Mouse (Mus musculus) midbrain, embryonic 15.5 days (tissue): ENCODE results near the gene Prr15l. TPM values are rescaled to one million over a fixed set of nuclear protein-coding genes. Genes with fewer than 3 reads are reported as not detected.

Experiments used
- ATAC-seq: fragments of 200-750 bp; cut with Nextera tagmentation; replicated peaks from 2 replicates; pipeline ENCODE4 v1.8.0; 2017; ENCODE audit warnings: moderate TSS enrichment
- H3K27ac ChIP-seq: fragments of 300-500 bp; sonication (generic); 2 replicates; pipeline ENCODE4 v1.5.1; 2015; ENCODE audit warnings: mild to moderate bottlenecking, inconsistent platforms
- H3K27me3 ChIP-seq: fragments of 300-500 bp; sonication (generic); replicated peaks from 2 replicates; pipeline ENCODE4 v1.6.1; 2015; ENCODE audit warnings: inconsistent platforms
- H3K36me3 ChIP-seq: fragments of 300-500 bp; sonication (generic); replicated peaks from 2 replicates; pipeline ENCODE4 v1.6.1; 2015; ENCODE audit warnings: inconsistent platforms
- H3K4me1 ChIP-seq: fragments of 300-500 bp; sonication (generic); 2 replicates; pipeline ENCODE4 v1.6.1; 2015; ENCODE audit warnings: inconsistent platforms
- H3K4me2 ChIP-seq: fragments of 300-500 bp; sonication (generic); 2 replicates; pipeline ENCODE4 v1.6.1; 2015; ENCODE audit warnings: inconsistent platforms, mild to moderate bottlenecking, moderate library complexity
- H3K4me3 ChIP-seq: fragments of 300-500 bp; sonication (generic); 2 replicates; pipeline ENCODE4 v1.5.1; 2015; ENCODE audit warnings: mild to moderate bottlenecking, inconsistent platforms
- H3K9ac ChIP-seq: fragments of 300-500 bp; sonication (generic); 2 replicates; pipeline ENCODE4 v1.6.1; 2015; ENCODE audit warnings: mild to moderate bottlenecking, inconsistent platforms
- H3K9me3 ChIP-seq: fragments of 300-500 bp; sonication (generic); 2 replicates; pipeline ENCODE4 v1.6.1; 2016; ENCODE audit warnings: inconsistent platforms
- WGBS: fragments of 180-500 bp; shearing (Covaris S2); methylation state at CpG from one replicate; pipeline ENCODE4 v1.1.7; 2015; ENCODE audit warnings: mixed read lengths; 5-methylcytosine and 5-hydroxymethylcytosine counted together
- polyA plus RNA-seq: library from polyadenylated mRNA; unstranded; fragments of >200 nt; fragmentation: Nextera tagmentation; extraction: Ambion mirVana; gene quantifications from 2 replicates; pipeline ENCODE4 v1.2.1, GENCODE M21; 2015

The Prr15l gene
- polyA plus RNA-seq, 1 experiment from 2014 or later = 0.30 TPM

- Histone ChIP-seq H3K36me3 (no peaks in the 10 kb centered on the region), H3K4me2 (peak overlapping the region; percentile 67), H3K27me3 (no peaks in the 10 kb centered on the region), H3K9ac (peak overlapping the region; percentile 91), H3K9me3 (no peaks in the 10 kb centered on the region), H3K4me3 (peak overlapping the region; percentile 91), H3K27ac (0 out of 2 replicates have a peak overlapping the region, but pooled peaks have one; percentile 98), H3K4me1 (peaks cover 40% of the 10 kb centered on the region)
- 80% methylated on average over 10 of the region's 10 CpGs for WGBS
- ATAC-seq = no peak
Measured at GRCm38 (mm10) chr11:96975511-96976378, 47.8 kb downstream of the Prr15l start.

GRCm38 (mm10) chr11:96976379-96976687 lies 48.4 kb downstream of the Prr15l start:
- 47% methylated on average over 3 of the region's 3 CpGs for WGBS
- no peaks in the 10 kb centered on the region for H3K27me3 ChIP-seq
- peak overlapping the region; percentile 98 for H3K27ac ChIP-seq

GRCm38 (mm10) chr11:96976911-96977591 lies 49.1 kb downstream of the Prr15l start:
- H3K4me3 ChIP-seq = peak overlapping the region; percentile 91
- WGBS = under 1% methylated on average over 50 of the region's 50 CpGs
- peak overlapping the region; percentile 67 for H3K4me2 ChIP-seq
- no peaks in the 10 kb centered on the region for H3K27me3 ChIP-seq
- H3K27ac ChIP-seq = peak overlapping the region; percentile 98
- ATAC-seq = peak; percentile 76
- peak overlapping the region; percentile 91 for H3K9ac ChIP-seq
- H3K9me3 ChIP-seq = no peaks in the 10 kb centered on the region
- no peaks in the 10 kb centered on the region for H3K36me3 ChIP-seq
- peaks cover 41% of the 10 kb centered on the region for H3K4me1 ChIP-seq

More at GRCm38 (mm10) chr11:96976379-96976687, 48.4 kb downstream of the Prr15l start:
- peaks cover 40% of the 10 kb centered on the region for H3K4me1 ChIP-seq
- H3K9ac ChIP-seq = peak overlapping the region; percentile 91
- peak overlapping the region; percentile 91 for H3K4me3 ChIP-seq
- H3K9me3 ChIP-seq = no peaks in the 10 kb centered on the region
- no peak for ATAC-seq
- no peaks in the 10 kb centered on the region for H3K36me3 ChIP-seq
- peak overlapping the region; percentile 67 for H3K4me2 ChIP-seq

GRCm38 (mm10) chr11:96977606-96978400 lies 49.9 kb downstream of the Prr15l start:
- Histone ChIP-seq H3K9me3 (no peaks in the 10 kb centered on the region), H3K27me3 (no peaks in the 10 kb centered on the region), H3K36me3 (no peaks in the 10 kb centered on the region), H3K27ac (peak overlapping the region; percentile 98), H3K4me2 (peak overlapping the region; percentile 86), H3K4me1 (peaks cover 39% of the 10 kb centered on the region), H3K4me3 (peak overlapping the region; percentile 91), H3K9ac (peak overlapping the region; percentile 91)
- peak; percentile 98 for ATAC-seq
- WGBS = under 1% methylated on average over 45 of the region's 45 CpGs

GRCm38 (mm10) chr11:96978401-96979246 lies 50.7 kb downstream of the Prr15l start:
- Histone ChIP-seq H3K4me3 (peak overlapping the region; percentile 59), H3K9me3 (no peaks in the 10 kb centered on the region), H3K27ac (peak overlapping the region; percentile 87), H3K4me1 (peaks cover 31% of the 10 kb centered on the region), H3K4me2 (peak overlapping the region; percentile 86), H3K9ac (peak overlapping the region; percentile 65), H3K27me3 (no peaks in the 10 kb centered on the region), H3K36me3 (no peaks in the 10 kb centered on the region)
- WGBS = 32% methylated on average over 17 of the region's 17 CpGs
- ATAC-seq = no peak

GRCm38 (mm10) chr11:96979329-96979728 lies 51.4 kb downstream of the Prr15l start:
- H3K9me3 ChIP-seq = no peaks in the 10 kb centered on the region
- no peaks in the 10 kb centered on the region for H3K27me3 ChIP-seq
- H3K9ac ChIP-seq = no peak overlapping the region
- H3K36me3 ChIP-seq = no peaks in the 10 kb centered on the region
- 86% methylated on average over 7 of the region's 7 CpGs for WGBS
- H3K4me3 ChIP-seq = no peak overlapping the region
- ATAC-seq = no peak
- peaks cover 26% of the 10 kb centered on the region for H3K4me1 ChIP-seq
- H3K4me2 ChIP-seq = no peak overlapping the region
- H3K27ac ChIP-seq = no peak overlapping the region

- 78% methylated on average over 5 of the region's 5 CpGs for WGBS
- Histone ChIP-seq H3K9ac (no peak overlapping the region), H3K27ac (no peak overlapping the region), H3K4me3 (no peak overlapping the region), H3K36me3 (no peaks in the 10 kb centered on the region), H3K4me2 (no peak overlapping the region), H3K4me1 (peaks cover 26% of the 10 kb centered on the region), H3K9me3 (no peaks in the 10 kb centered on the region), H3K27me3 (peaks cover 3% of the 10 kb centered on the region; the same call in 1 of the 2 replicates)
- ATAC-seq = no peak
Measured at GRCm38 (mm10) chr11:96980021-96980420, 52.1 kb downstream of the Prr15l start.

GRCm38 (mm10) chr11:96981461-96981860 lies 53.6 kb downstream of the Prr15l start:
- H3K27ac ChIP-seq = no peak overlapping the region
- H3K4me1 ChIP-seq = peaks cover 17% of the 10 kb centered on the region
- no peak overlapping the region for H3K9ac ChIP-seq
- no peak overlapping the region for H3K4me3 ChIP-seq
- no peak overlapping the region for H3K4me2 ChIP-seq
- WGBS = 80% methylated on average over 15 of the region's 15 CpGs
- H3K27me3 ChIP-seq = peaks cover 9% of the 10 kb centered on the region; the same call in 1 of the 2 replicates
- no peak for ATAC-seq
- no peaks in the 10 kb centered on the region for H3K9me3 ChIP-seq
- no peaks in the 10 kb centered on the region for H3K36me3 ChIP-seq

- Histone ChIP-seq H3K4me2 (0 out of 2 replicates have a peak overlapping the region, but pooled peaks have one; percentile 25), H3K4me1 (peaks cover 13% of the 10 kb centered on the region), H3K36me3 (no peaks in the 10 kb centered on the region), H3K27ac (no peak overlapping the region), H3K4me3 (no peak overlapping the region), H3K9me3 (no peaks in the 10 kb centered on the region), H3K27me3 (peaks cover 15% of the 10 kb centered on the region), H3K9ac (no peak overlapping the region)
- WGBS = 1% methylated on average over 7 of the region's 7 CpGs
- no peak for ATAC-seq
Measured at GRCm38 (mm10) chr11:96982355-96982754, 54.5 kb downstream of the Prr15l start.

GRCm38 (mm10) chr11:96982859-96983258 lies 55.0 kb downstream of the Prr15l start, which contains the start of gene Sp2:
Gene Sp2 (minus strand): TSS chr11:96982959.
- H3K9ac ChIP-seq = no peak within 1 kb of the TSS

GRCm38 (mm10) chr11:96984903-96985302 lies 57.0 kb downstream of the Prr15l start:
- H3K9me3 ChIP-seq = no peaks in the 10 kb centered on the region
- ATAC-seq = no peak
- H3K27me3 ChIP-seq = peaks cover 21% of the 10 kb centered on the region
- no peak overlapping the region for H3K9ac ChIP-seq
- no peak overlapping the region for H3K27ac ChIP-seq
- 25% methylated on average over 4 of the region's 4 CpGs for WGBS
- H3K4me1 ChIP-seq = peaks cover 15% of the 10 kb centered on the region
- H3K4me3 ChIP-seq = no peak overlapping the region
- no peak overlapping the region for H3K4me2 ChIP-seq
- H3K36me3 ChIP-seq = no peaks in the 10 kb centered on the region

More at GRCm38 (mm10) chr11:96982859-96983258, 55.0 kb downstream of the Prr15l start, which contains the start of gene Sp2:
- ATAC-seq = no peak
- Histone ChIP-seq H3K4me2 (0 out of 2 replicates have a peak within 1 kb of the TSS, but pooled peaks have one; percentile 25), H3K4me1 (peaks cover 18% of the 10 kb centered on the region), H3K27me3 (peaks cover 15% of the 10 kb centered on the region), H3K27ac (no peak within 1 kb of the TSS), H3K36me3 (no peaks in the 10 kb centered on the region), H3K9me3 (no peaks in the 10 kb centered on the region), H3K4me3 (no peak within 1 kb of the TSS)
- 81% methylated on average over 7 of the region's 7 CpGs for WGBS
